Mouse (Mus musculus): Measurements from ENCODE around the gene Ppp4r1.

Ppp4r1 gene

DNA sequence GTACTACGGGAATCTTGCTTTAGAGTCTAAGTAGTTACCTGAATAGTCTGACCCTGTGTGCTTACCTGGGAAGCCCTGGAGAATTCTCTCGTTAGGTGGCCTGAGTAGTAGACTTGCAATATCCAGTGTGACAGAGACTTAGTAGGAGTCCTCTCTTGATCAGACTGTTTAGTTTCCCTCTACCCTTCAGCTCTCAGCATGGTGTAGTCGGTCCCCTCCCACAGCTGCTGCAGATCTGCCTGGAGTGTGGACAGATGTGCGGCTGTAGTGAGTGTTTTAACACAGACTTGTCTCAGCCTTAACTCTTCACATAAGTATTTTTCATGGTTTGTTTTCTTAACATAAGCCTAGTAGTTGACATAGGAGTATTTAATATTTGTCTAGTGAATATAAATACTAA, 19.7 kb downstream of the Ppp4r1 start:
- no peak for DNase-seq (ENCODE audit: low read depth, low spot score)

DNA sequence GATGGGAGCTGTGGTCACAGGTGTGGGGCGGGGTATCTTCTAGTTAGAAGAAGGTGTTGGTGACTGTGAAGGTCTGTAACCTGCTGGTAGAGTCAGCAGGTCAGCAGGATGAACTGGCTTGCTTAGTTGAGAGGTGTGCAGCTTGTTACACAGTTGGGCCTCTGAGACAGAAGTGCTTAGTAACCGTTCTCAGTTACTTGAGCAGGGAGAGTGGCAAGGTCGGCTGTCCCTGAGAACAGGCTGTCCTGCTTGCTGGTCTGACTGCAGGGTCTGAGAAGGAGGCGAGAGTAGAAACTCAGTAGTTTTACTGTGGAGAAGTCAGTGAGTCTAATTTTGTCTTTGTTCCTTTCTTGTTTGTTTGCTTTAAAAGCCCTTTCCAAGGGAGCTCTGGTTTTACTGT, 23.6 kb downstream of the Ppp4r1 start:
- no peak for DNase-seq (ENCODE audit: low read depth, low spot score)

DNA sequence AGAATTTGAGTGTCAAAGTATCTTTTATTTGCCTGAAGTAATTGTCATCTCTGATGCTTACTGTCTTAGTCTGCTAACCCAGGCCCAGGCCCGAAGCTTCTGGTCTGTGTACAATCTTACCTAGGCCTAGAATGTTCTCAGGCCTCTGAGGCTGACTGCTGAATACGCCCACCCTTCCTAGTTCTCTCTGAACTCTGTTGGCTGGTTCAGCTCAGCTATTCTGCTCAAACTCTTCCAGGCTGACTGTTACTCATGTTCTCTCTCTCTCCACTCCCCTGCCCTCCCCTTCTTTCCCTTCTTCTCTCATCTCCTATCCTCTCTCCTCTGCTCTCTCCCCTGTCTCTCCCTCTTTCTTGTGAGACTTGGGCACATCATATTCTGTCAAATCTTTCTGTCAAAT, 24.0 kb downstream of the Ppp4r1 start:
- no peak for DNase-seq (ENCODE audit: low read depth, low spot score)

DNA sequence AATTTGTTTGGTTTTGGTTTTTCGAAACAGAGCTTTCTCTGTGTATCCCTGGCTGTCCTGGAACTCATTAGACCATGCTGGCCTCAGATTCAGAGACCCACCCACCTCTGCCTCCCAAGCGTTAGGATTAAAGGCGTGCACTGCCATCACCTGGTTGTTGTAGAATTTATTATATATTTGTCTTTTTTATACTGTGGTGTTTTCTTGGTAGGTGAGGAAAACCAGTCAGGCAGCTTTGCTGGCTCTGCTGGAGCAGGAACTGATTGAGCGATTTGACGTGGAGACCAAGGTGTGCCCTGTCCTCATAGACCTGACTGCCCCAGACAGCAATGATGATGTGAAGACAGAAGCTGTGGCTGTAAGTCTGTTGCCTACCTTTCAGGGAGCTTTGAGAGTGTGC, 28.7 kb downstream of the Ppp4r1 start:
- no peak for DNase-seq (ENCODE audit: low read depth, low spot score)

DNA sequence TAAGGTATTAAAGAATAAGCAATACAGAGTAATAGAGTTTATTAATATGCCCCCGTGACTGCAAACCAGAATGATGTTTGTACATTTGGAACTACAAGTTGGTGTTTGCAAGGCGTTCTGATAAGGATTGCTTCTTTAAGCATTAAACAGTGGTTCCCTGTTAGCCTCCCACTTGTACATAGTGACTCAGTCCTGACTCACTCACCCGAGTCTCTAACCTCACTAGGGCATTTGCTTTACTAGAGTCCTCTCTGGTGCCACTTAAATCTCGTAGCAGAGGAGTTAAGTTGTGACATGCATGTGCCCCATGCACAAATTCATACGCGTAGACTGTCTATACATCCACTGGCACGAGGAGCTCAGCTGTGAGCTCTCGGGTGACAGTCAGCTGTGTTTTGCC, 31.4 kb downstream of the Ppp4r1 start:
- DNase-seq (ENCODE audit: low read depth, low spot score): no peak

DNA sequence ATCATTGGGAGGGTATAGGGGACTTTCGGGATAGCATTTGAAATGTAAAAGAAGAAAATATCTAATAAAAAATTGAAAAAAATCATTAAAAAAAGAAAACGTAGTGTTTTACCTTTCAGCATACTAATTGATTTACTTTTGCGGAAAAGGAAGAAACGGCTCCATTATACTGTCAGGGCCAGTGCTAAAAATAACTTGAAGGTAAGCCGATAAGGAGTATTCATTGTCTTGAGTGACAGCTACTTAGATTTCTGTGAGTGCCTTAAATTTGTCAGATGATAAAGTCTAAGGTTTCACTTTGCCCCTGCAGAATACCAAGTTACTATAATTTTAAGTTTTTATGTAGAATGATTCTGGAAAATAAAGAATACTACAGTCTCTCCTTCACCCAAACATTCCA, 37.8 kb downstream of the Ppp4r1 start:
- no peak for DNase-seq (ENCODE audit: low read depth, low spot score)

DNA sequence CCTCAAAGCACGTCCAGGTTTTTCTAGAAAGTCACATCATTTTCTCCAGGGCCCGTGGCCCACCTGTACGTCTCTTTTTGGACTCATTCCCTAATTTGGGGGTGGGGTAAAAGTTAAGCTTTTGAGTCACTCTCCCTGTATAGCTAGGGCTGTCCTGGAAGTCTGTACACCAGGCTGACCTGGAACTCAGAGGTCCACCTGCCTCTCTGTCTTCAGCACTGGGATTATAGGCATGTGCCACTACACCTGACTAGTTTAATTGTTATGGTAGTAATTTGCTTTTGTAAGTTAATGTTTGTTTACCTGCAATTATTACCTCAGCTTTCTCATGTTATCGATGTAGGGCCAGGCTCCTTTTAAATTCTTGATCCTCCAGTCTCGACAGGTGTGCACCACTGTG, 40.0 kb downstream of the Ppp4r1 start:
- DNase-seq (ENCODE audit: low read depth, low spot score): no peak

DNA sequence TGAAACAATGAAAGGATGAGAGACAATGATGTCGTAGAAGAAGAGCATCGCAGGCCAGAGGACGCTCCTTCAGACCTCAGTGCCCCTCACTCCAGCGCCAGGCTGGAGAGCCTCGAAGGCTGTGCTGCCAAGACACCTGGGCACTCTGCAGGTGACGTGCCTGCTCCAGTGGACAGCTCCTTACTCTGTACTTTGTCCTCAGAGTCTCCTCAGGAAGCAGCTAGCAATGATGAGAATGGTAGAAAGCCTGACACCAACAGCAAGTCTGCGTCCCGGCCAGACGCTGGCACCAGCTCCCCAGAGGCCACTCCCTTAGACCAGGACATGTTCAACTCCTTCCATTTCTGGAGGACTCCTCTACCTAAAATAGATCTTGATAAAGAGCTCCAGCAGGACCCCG, 41.9 kb downstream of the Ppp4r1 start:
- DNase-seq (ENCODE audit: low read depth, low spot score): no peak

DNA sequence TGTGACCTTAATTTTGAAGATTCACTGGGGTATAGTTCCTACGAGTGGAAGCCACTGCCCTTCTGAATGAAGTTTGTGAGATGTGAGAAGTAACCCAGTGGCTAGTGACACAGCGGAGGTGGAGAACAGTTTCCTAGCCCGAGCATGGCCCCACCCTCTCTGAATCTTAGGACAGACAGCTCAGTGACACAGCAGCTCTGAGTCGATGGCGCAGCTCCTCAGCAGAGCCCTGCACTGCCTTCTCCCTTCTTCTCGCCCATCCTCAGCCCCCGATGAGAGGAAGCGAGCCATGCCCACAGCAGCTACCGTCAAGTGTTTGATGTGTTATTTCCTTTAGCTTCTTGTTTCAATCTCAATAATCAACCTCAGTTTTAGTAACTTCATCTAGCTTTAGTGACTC, 43.9 kb downstream of the Ppp4r1 start:
- no peak for DNase-seq (ENCODE audit: low read depth, low spot score)

DNA sequence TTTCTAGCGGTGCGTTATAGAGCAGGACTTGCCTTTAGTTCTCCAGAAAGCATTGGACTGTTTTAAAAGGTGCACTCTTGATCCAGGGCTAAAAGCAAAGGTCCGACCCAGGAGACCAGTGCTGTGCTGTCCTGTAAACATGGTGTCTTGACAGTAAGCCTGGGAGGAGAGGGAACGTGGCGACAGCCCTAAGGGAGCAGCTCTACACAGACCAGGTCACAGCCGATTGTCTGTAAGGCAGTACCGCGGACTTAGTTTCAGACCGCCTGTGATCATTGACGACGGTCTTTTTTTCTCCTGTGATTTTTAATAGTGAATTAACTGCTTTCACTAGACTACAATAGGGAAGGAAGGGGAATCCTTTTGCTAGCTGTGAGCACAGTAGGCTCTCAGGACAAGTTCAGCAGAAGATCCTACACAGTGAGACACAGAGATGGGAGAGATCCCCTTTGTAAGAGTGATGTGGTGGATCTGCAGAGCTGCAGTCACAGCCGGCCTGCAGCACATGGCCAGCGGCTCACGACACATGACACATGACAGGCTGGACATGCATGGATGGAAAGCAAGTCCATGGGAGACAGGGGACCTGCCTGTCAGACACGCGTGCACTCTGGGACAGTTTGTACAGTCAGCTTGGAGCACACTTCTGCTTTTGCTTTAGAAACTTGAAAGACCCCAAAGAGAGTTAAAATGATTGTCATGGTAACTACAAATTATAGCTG, 44.9 kb downstream of the Ppp4r1 start:
- DNase-seq (ENCODE audit: low read depth, low spot score): no peak

DNA sequence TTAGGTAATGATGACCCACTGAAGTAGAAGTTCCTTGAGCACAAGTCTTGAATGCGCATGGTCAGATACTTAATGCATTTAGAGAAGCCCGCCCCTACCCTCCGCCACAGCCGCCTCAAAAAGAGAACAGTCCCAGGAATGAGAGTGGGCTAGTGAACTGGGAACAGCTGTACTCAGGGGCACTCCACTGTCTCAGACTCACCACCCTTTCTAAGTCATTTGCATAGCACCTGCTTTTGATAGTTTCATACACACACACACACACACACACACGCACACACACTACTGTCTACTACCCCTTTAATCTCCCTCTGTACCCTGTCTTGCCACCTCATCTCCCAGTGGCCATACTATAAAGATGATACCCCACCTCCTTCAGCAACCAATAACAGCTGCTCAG, 45.5 kb downstream of the Ppp4r1 start:
- DNase-seq (ENCODE audit: low read depth, low spot score): no peak

DNA sequence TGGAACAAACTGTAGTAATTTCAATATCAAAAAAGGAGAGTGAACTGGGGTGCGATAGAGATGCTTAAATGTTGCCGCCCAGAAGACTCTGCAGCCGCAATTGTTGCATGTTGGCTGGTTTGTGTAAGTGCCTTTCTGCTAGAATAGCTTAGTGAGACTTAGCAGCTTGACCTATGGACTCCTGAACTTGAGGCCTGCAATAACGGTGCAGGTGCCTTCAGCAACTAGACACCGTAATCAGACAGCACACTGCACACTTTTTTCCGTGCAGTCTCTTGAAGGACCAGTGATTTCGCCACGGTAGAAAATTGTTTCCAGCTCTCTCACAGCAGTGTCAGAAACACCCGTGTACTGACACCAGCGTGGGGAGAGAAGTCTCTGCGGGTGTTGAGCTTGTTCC, 46.6 kb downstream of the Ppp4r1 start:
- no peak for DNase-seq (ENCODE audit: low read depth, low spot score)

DNA sequence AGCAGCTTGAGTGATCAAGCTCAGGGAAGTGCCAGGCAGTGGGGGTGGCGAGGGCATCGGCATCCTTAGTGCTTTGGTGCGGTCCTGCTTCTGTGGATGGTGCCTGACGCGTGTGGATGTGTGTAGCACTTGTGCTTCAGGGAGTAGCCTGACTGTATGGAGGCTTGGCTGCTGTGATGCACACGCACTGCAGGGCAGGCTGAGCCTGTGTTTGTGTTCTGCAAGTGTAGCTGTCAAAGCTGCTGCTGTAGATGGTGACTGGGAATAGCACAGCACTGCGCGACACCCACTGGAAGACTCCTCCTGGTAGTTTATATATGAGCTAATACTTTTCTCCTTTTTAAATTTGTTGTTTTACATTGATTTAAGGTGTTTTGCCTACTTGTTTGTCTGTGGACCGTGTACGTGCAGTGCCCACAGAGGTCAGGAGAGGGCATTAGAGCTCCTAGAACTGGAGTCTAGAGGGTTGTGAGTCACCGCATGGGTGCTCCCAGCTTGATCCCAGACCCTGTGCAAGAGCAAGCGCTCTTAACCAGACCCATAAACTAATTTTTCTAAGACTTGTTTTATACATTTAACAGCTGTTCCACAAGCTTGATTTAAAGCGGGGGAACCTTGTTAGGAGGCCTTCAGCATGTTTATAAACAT, 48.0 kb downstream of the Ppp4r1 start:
- DNase-seq (ENCODE audit: low read depth, low spot score): no peak

DNA sequence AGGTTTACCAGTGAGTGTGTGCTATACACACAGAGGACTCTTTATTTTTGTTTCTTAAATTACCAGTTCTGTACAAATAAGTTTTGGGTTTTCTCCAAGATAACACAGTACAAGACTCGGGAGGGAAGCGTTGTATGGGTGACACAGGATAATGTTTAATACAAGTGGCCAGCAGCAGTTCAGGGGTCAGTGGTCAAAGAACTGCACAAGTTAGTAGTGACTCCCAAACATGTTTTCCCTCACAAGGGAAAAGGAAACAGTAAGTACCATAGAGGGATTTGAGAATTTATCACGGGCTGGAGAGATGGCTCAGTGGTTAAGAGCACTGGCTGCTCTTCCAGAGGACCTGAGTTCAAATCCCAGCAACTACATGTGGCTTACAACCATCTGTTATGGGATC, 51.5 kb downstream of the Ppp4r1 start:
- DNase-seq (ENCODE audit: low read depth, low spot score): no peak

DNA sequence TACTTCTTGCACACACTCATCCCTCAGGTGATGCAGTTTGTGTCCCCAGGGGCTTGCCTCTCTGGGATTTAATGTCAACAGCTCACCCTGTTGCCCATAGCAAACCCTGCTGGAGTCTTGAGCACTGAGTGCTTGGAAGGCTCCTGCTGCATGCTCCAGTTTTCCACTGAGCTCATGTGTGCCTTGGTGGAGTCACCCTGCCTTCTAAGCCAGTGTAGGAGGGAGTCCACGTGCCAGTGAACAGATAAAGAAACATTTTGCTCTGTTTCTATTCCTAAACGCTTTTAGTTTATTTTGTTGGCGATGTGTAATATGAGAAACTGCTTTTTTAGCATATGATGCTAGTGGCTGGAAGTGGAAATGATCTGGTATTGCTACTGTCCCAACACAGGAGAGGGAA, 54.4 kb downstream of the Ppp4r1 start:
- no peak for DNase-seq (ENCODE audit: low read depth, low spot score)

DNA sequence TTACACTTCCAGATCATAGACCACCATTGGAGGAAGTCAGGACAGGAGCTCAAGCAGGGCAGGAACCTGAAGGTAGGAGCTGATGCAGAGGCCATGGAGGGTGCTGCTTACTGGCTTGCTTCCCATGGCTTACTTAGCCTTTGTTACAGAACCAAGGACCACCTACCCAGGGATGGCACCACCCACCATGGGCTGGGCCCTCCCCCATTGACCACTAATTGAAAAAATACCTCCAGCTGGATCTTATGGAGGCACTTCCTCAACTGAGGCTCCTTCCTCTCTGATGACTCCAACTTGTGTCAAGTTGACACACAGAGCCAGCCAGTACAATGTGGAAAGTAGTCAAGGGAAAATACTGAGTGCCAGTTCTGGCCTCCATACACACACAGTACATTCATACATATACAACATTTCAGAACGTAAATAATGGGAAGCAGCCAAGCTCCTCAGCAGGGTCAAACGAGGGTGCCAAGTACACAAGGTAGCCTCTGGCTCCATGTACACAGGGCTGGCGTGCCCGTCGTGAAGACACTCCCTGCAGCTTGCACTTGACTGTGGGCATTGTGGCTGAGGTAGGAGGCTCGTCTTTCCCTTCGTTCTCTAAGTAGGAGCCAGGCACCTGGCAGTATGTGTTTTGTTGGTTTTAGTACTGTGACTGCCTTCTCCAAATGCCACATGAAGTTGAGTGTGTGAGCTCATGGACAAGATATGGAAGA, 57.3 kb downstream of the Ppp4r1 start:
- DNase-seq (ENCODE audit: low read depth, low spot score): no peak

DNA sequence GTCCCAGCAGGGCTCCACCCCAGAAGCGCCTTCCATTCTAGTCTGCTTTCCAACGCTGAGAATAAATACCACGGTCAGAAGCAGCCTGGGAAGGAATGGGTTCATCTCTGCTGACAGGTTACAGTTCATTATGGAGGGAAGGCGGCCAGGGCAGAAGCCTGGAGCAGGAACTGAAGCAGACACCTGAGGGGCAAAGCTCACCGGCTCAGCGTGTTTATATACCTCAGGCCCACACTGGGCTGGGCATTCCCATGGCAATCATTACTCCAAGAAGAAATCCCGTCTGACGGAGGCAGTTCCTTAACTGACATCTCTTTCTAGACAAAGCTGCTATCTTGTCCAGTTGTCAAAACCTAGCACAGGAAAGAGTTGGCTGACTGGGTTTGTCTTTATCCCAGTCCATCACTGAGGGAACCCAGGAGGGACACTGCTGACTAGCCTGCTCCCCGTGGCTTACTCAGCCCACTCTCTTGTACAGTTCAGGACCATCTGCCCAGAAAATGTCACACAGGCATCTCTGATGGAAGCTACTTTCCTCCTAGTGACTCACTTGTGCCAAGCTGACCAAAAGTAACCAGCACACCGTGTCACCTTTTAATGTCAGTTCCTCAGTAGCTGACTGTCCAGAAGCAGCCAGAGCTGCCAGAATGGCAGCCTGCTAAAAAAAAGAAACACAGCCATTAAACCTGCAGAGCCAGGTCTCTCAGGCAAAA, 60.5 kb downstream of the Ppp4r1 start:
- DNase-seq (ENCODE audit: low read depth, low spot score): no peak

DNA sequence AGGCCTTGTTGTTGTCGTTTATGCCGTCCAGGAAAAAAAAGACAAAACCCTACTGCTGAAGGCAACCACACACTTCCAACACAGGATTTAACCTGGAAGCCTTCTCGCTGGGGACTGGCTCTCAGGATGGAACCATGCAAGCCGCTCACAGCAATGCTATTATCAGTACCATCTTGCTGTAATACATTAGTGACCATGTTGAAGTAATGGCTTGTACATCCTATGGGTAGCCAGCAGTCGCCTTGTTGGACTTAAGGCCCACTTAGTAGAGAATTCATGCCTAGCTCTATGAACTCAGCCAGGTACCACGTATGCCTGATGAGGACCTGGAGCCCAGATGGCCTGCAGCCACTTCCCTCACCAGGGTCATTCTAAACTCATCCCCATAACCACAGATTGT, 63.0 kb downstream of the Ppp4r1 start:
- DNase-seq (ENCODE audit: low read depth, low spot score): no peak

DNA sequence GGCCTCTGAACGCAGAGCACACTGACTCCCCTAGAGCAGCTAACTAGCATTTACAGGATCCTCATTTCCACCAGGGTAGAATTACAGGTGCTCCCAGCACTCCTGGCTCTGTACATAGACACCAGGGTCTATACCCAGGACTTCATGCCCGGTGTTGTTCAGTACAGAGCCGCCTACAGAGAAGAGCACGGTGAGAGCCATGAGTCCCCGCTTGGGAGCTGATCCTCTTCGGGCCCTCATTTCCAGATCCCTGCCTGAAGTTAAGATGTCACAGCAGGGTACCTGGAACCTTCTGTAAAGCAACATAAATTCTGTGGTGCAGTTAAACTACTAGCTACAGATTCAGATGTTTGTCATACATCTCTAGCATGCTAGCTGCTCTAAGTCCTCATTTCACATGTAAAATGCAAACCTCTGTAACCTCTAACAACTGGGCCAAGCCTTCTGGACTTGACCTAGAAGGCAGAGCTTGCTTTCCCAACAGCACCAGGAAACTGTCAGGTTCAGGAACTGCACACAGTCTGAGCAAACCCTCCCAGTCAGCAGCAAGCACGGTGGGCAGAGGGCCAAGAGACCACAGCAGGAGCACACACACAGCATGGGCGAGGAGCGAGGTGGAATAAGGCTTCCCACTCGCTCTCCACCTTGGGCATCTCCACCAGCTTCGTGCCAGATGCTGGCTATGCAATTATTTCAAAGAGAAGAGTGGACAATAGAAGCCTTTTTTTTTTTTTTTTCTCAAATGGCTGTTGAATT, 65.5 kb downstream of the Ppp4r1 start:
- DNase-seq (ENCODE audit: low read depth, low spot score): no peak

DNA sequence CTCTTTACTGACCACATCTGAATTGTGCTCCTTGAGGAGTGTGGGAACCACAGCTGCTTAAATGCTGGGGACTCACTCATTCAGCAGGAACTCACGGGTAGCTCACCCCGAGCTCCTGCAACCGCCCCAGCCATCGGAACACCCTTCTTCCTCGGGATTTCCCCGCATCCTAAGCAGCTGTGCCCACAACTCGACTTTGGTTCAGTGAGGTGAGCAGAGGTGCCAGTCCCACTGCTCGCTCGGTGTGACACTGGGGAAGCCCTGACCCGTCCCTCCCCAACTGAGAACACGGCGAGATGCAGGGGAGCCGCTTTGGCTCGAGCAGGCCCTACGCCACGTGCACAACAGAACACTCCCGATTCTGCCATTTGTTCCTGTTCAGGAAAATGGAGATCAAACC, 68.1 kb downstream of the Ppp4r1 start:
- no peak for DNase-seq (ENCODE audit: low read depth, low spot score)

DNA sequence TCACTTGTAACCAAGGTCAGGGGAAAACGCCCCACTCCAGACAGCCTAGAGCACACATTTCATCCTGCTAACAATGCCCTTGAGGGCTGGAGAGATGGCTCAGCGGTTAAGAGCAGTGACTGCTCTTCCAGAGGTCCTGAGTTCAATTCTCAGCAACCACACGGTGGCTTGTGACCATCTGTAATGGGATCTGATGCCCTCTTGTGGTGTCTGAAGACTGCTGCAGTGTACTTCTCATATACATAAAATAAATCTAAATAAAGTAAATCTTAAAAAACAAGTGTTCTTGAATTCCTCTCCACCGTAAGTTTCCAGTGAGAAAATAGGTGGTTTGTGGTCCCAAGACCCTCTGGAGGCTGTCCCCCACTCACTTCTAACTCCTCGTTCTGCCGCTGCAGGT, 69.4 kb downstream of the Ppp4r1 start:
- DNase-seq (ENCODE audit: low read depth, low spot score): no peak

DNA sequence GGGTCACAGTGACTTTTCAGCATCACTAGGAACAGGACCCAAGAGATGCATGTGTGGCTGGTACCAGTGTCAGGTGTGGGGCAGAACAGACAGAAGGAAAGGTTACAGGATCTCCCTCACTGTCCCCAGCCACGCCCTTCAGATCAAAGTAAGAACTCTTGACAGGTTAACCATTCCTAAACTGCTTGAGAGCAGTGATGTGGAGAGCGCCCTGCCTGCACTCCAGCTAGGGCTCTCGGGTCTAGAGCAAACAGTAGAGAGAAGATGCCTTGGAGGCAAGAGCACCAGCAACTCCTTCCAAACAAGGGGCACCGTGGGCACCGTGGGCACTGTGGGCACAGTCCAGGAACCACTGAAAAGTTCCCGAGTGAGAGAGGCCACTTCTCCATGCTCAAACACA, 71.0 kb downstream of the Ppp4r1 start:
- no peak for DNase-seq (ENCODE audit: low read depth, low spot score)

Measured in mesoderm, embryonic 11.5 days (tissue).